Mouse (Mus musculus): ENCODE results near the gene Ctla2a. TPM values are rescaled to one million over a fixed set of nuclear protein-coding genes. Genes with fewer than 3 reads are reported as not detected.
A peak's percentile ranks its signal among the peaks of the same experiment; 100 is the strongest.
"Not testable (repeated sequence)": the region's sequence is repeated elsewhere in the genome, so short reads cannot be mapped to it uniquely, and the experiment has no call there.

Ctla2a gene
- polyA plus RNA-seq (2015; fragmentation: Nextera tagmentation; extraction: Ambion mirVana), result 33.9 and 42.9 TPM in 2 replicates

- Histone ChIP-seq H3K27me3 (ENCODE audit: insufficient read depth, low read length) (no peaks in the 10 kb centered on the region), H3K36me3 (ENCODE audit: insufficient read depth, low read length) (no peaks in the 10 kb centered on the region), H3K9ac (ENCODE audit: low read depth, low read length) (no peak within 1 kb of the TSS), H3K4me3 (replicated peaks; ENCODE audit: low read depth, low read length) (no peak within 1 kb of the TSS), H3K27ac (no peak within 1 kb of the TSS), H3K4me1 (replicated peaks; ENCODE audit: insufficient read depth, low read length) (no peaks in the 10 kb centered on the region), H3K4me2 (ENCODE audit: low read length) (no peak within 1 kb of the TSS), H3K9me3 (replicated peaks; ENCODE audit: low read length) (no peaks in the 10 kb centered on the region)
- 54% methylated on average over 5 of the region's 5 CpGs for WGBS
- DNase-seq (ENCODE audit: low spot score) (peak; percentile 47), ATAC-seq (replicated peaks; ENCODE audit: low FRiP score, low read depth) (peak; percentile 43; the same call in 1 of the 2 replicates)
- no peak for TF ChIP-seq CTCF (IDR thresholded peaks at IDR 0.05; ENCODE audit: low read depth)
These were observed at the start of gene Ctla2a, which contains the start of gene Gm49391 for GRCm38 (mm10) chr13:60936500-60936901. TSS of gene Ctla2a (minus strand) at chr13:60936625. TSS of gene Gm49391 (minus strand) at chr13:60936571.

- H3K27ac ChIP-seq; H3K4me1 ChIP-seq (replicated peaks; ENCODE audit: insufficient read depth, low read length); H3K9ac ChIP-seq (ENCODE audit: low read depth, low read length); H3K4me3 ChIP-seq (replicated peaks; ENCODE audit: low read depth, low read length); H3K9me3 ChIP-seq (replicated peaks; ENCODE audit: low read length); H3K36me3 ChIP-seq (ENCODE audit: insufficient read depth, low read length); H3K27me3 ChIP-seq (ENCODE audit: insufficient read depth, low read length); H3K4me2 ChIP-seq (ENCODE audit: low read length); ATAC-seq (replicated peaks; ENCODE audit: low FRiP score, low read depth); DNase-seq (ENCODE audit: low spot score): not testable (repeated sequence)
- 80% methylated on average over 4 of the region's 4 CpGs for WGBS
- peak; percentile 10; the same call in 1 of the 2 replicates for TF ChIP-seq CTCF (IDR thresholded peaks at IDR 0.05; ENCODE audit: low read depth)
These were observed 35.9 kb upstream of the Ctla2a start for GRCm38 (mm10) chr13:60972319-60972718.

- H3K4me3 ChIP-seq (replicated peaks; ENCODE audit: low read depth, low read length); H3K27me3 ChIP-seq (ENCODE audit: insufficient read depth, low read length); H3K27ac ChIP-seq; H3K4me2 ChIP-seq (ENCODE audit: low read length); H3K9me3 ChIP-seq (replicated peaks; ENCODE audit: low read length); ATAC-seq (replicated peaks; ENCODE audit: low FRiP score, low read depth); DNase-seq (ENCODE audit: low spot score); H3K9ac ChIP-seq (ENCODE audit: low read depth, low read length); H3K4me1 ChIP-seq (replicated peaks; ENCODE audit: insufficient read depth, low read length); H3K36me3 ChIP-seq (ENCODE audit: insufficient read depth, low read length): not testable (repeated sequence)
- 20% methylated on average over 5 of the region's 5 CpGs for WGBS
- TF ChIP-seq CTCF (IDR thresholded peaks at IDR 0.05; ENCODE audit: low read depth), result peak; percentile 12; the same call in 1 of the 2 replicates
These were observed 27.6 kb upstream of the Ctla2a start for GRCm38 (mm10) chr13:60963985-60964384.

- TF ChIP-seq CTCF (IDR thresholded peaks at IDR 0.05; ENCODE audit: low read depth), result no peak
- Histone ChIP-seq H3K27me3 (ENCODE audit: insufficient read depth, low read length) (no peaks in the 10 kb centered on the region), H3K9me3 (replicated peaks; ENCODE audit: low read length) (no peaks in the 10 kb centered on the region), H3K27ac (no peak overlapping the region), H3K4me3 (replicated peaks; ENCODE audit: low read depth, low read length) (no peak overlapping the region), H3K4me2 (ENCODE audit: low read length) (no peak overlapping the region), H3K36me3 (ENCODE audit: insufficient read depth, low read length) (no peaks in the 10 kb centered on the region), H3K4me1 (replicated peaks; ENCODE audit: insufficient read depth, low read length) (no peaks in the 10 kb centered on the region), H3K9ac (ENCODE audit: low read depth, low read length) (no peak overlapping the region)
- 64% methylated on average over 5 of the region's 5 CpGs for WGBS
- DNase-seq (ENCODE audit: low spot score) (no peak), ATAC-seq (replicated peaks; ENCODE audit: low FRiP score, low read depth) (no peak)
These were observed 25.3 kb upstream of the Ctla2a start for GRCm38 (mm10) chr13:60961706-60962105.

- H3K9me3 ChIP-seq (replicated peaks; ENCODE audit: low read length); H3K9ac ChIP-seq (ENCODE audit: low read depth, low read length): not testable (repeated sequence)
These were observed 5.5 kb upstream of the Ctla2a start, which contains the start of gene Tpbpa for GRCm38 (mm10) chr13:60941884-60942283. TSS of gene Tpbpa (minus strand) at chr13:60941984.

GRCm38 (mm10) chr13:60935490-60935889 lies 935 bp downstream of the Ctla2a start, which contains the start of gene Gm49393:
TSS of gene Gm49393 (minus strand) at chr13:60935590.
- H3K36me3 ChIP-seq (ENCODE audit: insufficient read depth, low read length); H3K9ac ChIP-seq (ENCODE audit: low read depth, low read length); H3K4me1 ChIP-seq (replicated peaks; ENCODE audit: insufficient read depth, low read length); H3K27ac ChIP-seq; H3K4me2 ChIP-seq (ENCODE audit: low read length); H3K4me3 ChIP-seq (replicated peaks; ENCODE audit: low read depth, low read length); H3K27me3 ChIP-seq (ENCODE audit: insufficient read depth, low read length); ATAC-seq (replicated peaks; ENCODE audit: low FRiP score, low read depth); DNase-seq (ENCODE audit: low spot score); H3K9me3 ChIP-seq (replicated peaks; ENCODE audit: low read length): not testable (repeated sequence)
- WGBS, result 65% methylated on average over 2 of the region's 2 CpGs

More at GRCm38 (mm10) chr13:60941884-60942283, 5.5 kb upstream of the Ctla2a start, which contains the start of gene Tpbpa:
- H3K27me3 ChIP-seq (ENCODE audit: insufficient read depth, low read length); H3K4me2 ChIP-seq (ENCODE audit: low read length); ATAC-seq (replicated peaks; ENCODE audit: low FRiP score, low read depth); H3K27ac ChIP-seq; H3K36me3 ChIP-seq (ENCODE audit: insufficient read depth, low read length); DNase-seq (ENCODE audit: low spot score); H3K4me3 ChIP-seq (replicated peaks; ENCODE audit: low read depth, low read length); H3K4me1 ChIP-seq (replicated peaks; ENCODE audit: insufficient read depth, low read length): not testable (repeated sequence)
- WGBS, result 75% methylated on average over 3 of the region's 3 CpGs

GRCm38 (mm10) chr13:60904780-60905179 lies 31.6 kb downstream of the Ctla2a start, which contains the start of gene Tpbpb:
TSS of gene Tpbpb (minus strand) at chr13:60904880.
- not testable (repeated sequence) for H3K9ac ChIP-seq (ENCODE audit: low read depth, low read length); H3K9me3 ChIP-seq (replicated peaks; ENCODE audit: low read length); H3K4me2 ChIP-seq (ENCODE audit: low read length); H3K4me3 ChIP-seq (replicated peaks; ENCODE audit: low read depth, low read length); DNase-seq (ENCODE audit: low spot score); H3K36me3 ChIP-seq (ENCODE audit: insufficient read depth, low read length); H3K27me3 ChIP-seq (ENCODE audit: insufficient read depth, low read length); ATAC-seq (replicated peaks; ENCODE audit: low FRiP score, low read depth); H3K27ac ChIP-seq; H3K4me1 ChIP-seq (replicated peaks; ENCODE audit: insufficient read depth, low read length)
- WGBS, result 91% methylated on average over 2 of the region's 2 CpGs

Data from kidney, postnatal 0 days (tissue).